ENCODE assay signal across 19 mouse cellular contexts in the genomic region with DNA sequence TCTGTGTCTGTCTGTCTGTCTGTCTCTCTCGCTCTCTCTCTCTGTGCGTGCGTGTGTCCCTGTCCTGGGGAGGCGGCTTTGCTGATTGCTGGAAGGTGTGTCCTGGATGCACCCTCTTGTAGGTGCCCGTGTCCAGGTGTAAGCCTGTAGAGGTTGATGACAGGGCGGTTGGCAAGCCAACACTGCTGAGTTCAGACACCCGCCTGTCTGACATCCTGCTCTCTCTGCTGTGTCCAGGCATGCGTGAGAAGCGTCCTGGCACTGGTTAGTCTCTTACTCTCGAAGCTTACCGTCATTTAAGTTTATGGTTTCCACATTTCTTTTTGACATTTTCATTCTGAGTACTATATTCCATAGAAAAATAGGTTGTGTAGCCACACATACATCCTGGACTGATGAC. TPM values are rescaled to one million over a fixed set of nuclear protein-coding genes. Genes with fewer than 3 reads are reported as not detected.
DNase-seq lines count a peak whose midpoint lies in the region; ATAC-seq lines count a peak whose summit lies in the region.
"Had no signal": no experiment of that assay in that cellular context is flagged by ENCODE, and none has a peak within 500 bp of the region (broad histone marks: within the 10 kb centered on the region; RNA-seq: fewer than 3 reads in every experiment).

No protein-coding gene starts in this region.

- no peak overlapping the region for H3K4me3 ChIP-seq in midbrain, embryonic 11.5 days (ENCODE audit: low read depth, low read length)
- no peak overlapping the region for H3K4me3 ChIP-seq in midbrain, embryonic 10.5 days
- no peak overlapping the region for H3K4me3 ChIP-seq in hindbrain, embryonic 13.5 days
- H3K4me3 ChIP-seq: embryonic facial prominence, embryonic 13.5 days; forebrain, embryonic 12.5 days; heart, embryonic 13.5 days had no signal

- no peak overlapping the region for H3K4me2 ChIP-seq in midbrain, embryonic 11.5 days
- no peak overlapping the region for H3K4me2 ChIP-seq in hindbrain, embryonic 13.5 days
- H3K4me2 ChIP-seq: embryonic facial prominence, embryonic 13.5 days; forebrain, embryonic 12.5 days; heart, embryonic 13.5 days had no signal

- no peaks in the 10 kb centered on the region for H3K4me1 ChIP-seq in midbrain, embryonic 11.5 days (ENCODE audit: control insufficient read depth, insufficient read depth, low read length)
- no peaks in the 10 kb centered on the region for H3K4me1 ChIP-seq in midbrain, embryonic 10.5 days
- H3K4me1 ChIP-seq in hindbrain, embryonic 13.5 days (replicated peaks) = no peaks in the 10 kb centered on the region
- H3K4me1 ChIP-seq: embryonic facial prominence, embryonic 13.5 days; forebrain, embryonic 12.5 days had no signal

- DNase-seq in cerebellum, postnatal 4 days (ENCODE audit: low spot score in 2 of 2) = no peak
- peak; percentile 70 for DNase-seq in midbrain, embryonic 11.5 days (ENCODE audit: low spot score, missing footprints)
- no peak for DNase-seq in midbrain, embryonic 10.5 days (ENCODE audit: low spot score)
- DNase-seq in cerebellum, adult 9-11 months = peak; percentile 59
- DNase-seq: adrenal gland, postnatal 10 days; B cell, adult 2 months; gastrocnemius, postnatal 14 days; heart, postnatal 36 days had no signal

- no peaks in the 10 kb centered on the region for H3K27me3 ChIP-seq in midbrain, embryonic 11.5 days (ENCODE audit: control insufficient read depth, insufficient read depth, low read length)
- no peaks in the 10 kb centered on the region for H3K27me3 ChIP-seq in midbrain, embryonic 10.5 days (ENCODE audit: low read depth, poor library complexity, severe bottlenecking)
- no peaks in the 10 kb centered on the region for H3K27me3 ChIP-seq in hindbrain, embryonic 13.5 days
- H3K27me3 ChIP-seq: embryonic facial prominence, embryonic 13.5 days; forebrain, embryonic 12.5 days; heart, embryonic 13.5 days had no signal

- 0 out of 2 replicates have a peak, but pooled peaks have one; percentile 49 for ATAC-seq in cerebellum, adult (ENCODE audit: insufficient number of reproducible peaks, low FRiP score, low TSS enrichment)
- no peak for ATAC-seq in midbrain, embryonic 11.5 days (ENCODE audit: low FRiP score)
- ATAC-seq in megakaryocyte-erythroid progenitor cell, adult 5-6 weeks (replicated peaks; ENCODE audit: low FRiP score, low TSS enrichment, poor library complexity, severe bottlenecking) = no peak
- no peak for ATAC-seq in hindbrain, embryonic 13.5 days (ENCODE audit: low FRiP score)
- ATAC-seq: CD4-positive, CD25-positive, alpha-beta regulatory T cell, adult 4 months; hindbrain, embryonic 16.5 days; inflammation-experienced regulatory T-cells, adult 6 months; intestine, postnatal 0 days had no signal

- 96% methylated on average over 11 of the region's 11 CpGs for WGBS in midbrain, embryonic 11.5 days
- 94% methylated on average over 11 of the region's 11 CpGs for WGBS in midbrain, embryonic 10.5 days
- 93% methylated on average over 11 of the region's 11 CpGs for WGBS in hindbrain, embryonic 13.5 days

- H3K9ac ChIP-seq in midbrain, embryonic 11.5 days (ENCODE audit: low read length) = no peak overlapping the region
- H3K9ac ChIP-seq in hindbrain, embryonic 13.5 days = no peak overlapping the region
- H3K9ac ChIP-seq: embryonic facial prominence, embryonic 13.5 days; forebrain, embryonic 12.5 days; heart, embryonic 13.5 days had no signal

- H3K9me3 ChIP-seq in midbrain, embryonic 11.5 days (ENCODE audit: control insufficient read depth, low read length) = no peaks in the 10 kb centered on the region
- H3K9me3 ChIP-seq in midbrain, embryonic 10.5 days (replicated peaks) = no peaks in the 10 kb centered on the region
- H3K9me3 ChIP-seq in hindbrain, embryonic 13.5 days = no peaks in the 10 kb centered on the region
- H3K9me3 ChIP-seq: embryonic facial prominence, embryonic 13.5 days; forebrain, embryonic 12.5 days; G1E; heart, embryonic 13.5 days had no signal

- H3K36me3 ChIP-seq in midbrain, embryonic 11.5 days (ENCODE audit: control insufficient read depth, insufficient read depth, low read length) = peaks cover 17% of the 10 kb centered on the region
- peaks cover 99% of the 10 kb centered on the region for H3K36me3 ChIP-seq in midbrain, embryonic 10.5 days
- peaks cover 85% of the 10 kb centered on the region for H3K36me3 ChIP-seq in hindbrain, embryonic 13.5 days

- H3K27ac ChIP-seq in midbrain, embryonic 11.5 days (ENCODE audit: low read depth, low read length) = no peak overlapping the region
- no peak overlapping the region for H3K27ac ChIP-seq in midbrain, embryonic 10.5 days (replicated peaks)
- H3K27ac ChIP-seq in hindbrain, embryonic 13.5 days = no peak overlapping the region
- H3K27ac ChIP-seq: embryonic facial prominence, embryonic 13.5 days; forebrain, embryonic 12.5 days; heart, embryonic 13.5 days had no signal

RNA-seq across cellular contexts. Expression of a gene that starts 23.5 kb away (rescaled TPM):
- 225 and 241 TPM in 2 replicates for polyA plus RNA-seq in midbrain, embryonic 11.5 days (2014; fragmentation: Nextera tagmentation; extraction: Ambion mirVana)
- 228 and 233 TPM in 2 replicates for polyA plus RNA-seq in midbrain, embryonic 10.5 days (2016; fragmentation: Nextera tagmentation; extraction: Ambion mirVana)
- 115 and 121 TPM in 2 replicates for total RNA-seq in megakaryocyte-erythroid progenitor cell, adult 5-6 weeks (2014; fragmentation: Nextera tagmentation)
- total RNA-seq in megakaryocyte-erythroid progenitor cell, adult 5-6 weeks (2017) = 175 and 179 TPM in 2 replicates
- polyA plus RNA-seq in hindbrain, embryonic 13.5 days (2015; fragmentation: Nextera tagmentation; extraction: Ambion mirVana) = 201 and 209 TPM in 2 replicates

Comparison
In these comparisons a context has a peak if more than half of its experiments do, and no peak if none do; other contexts are left out.
1. DNase-seq: peak in midbrain, embryonic 11.5 days (single experiment) and cerebellum, adult 9-11 months (single experiment); none in cerebellum, postnatal 4 days (0 of 2) and midbrain, embryonic 10.5 days (single experiment).